Mouse (Mus musculus) ES-E14 (cell line): ENCODE measurements around the gene Pdzd2.

ENCODE experiments used
- HCFC1 ChIP-seq: IDR thresholded peaks from 2 replicates; pipeline ENCODE4 v1.6.1; 2012; ENCODE audit warnings: low read length, inconsistent platforms, borderline replicate concordance; ENCODE audit not compliant: insufficient read depth
- ZC3H11A ChIP-seq: IDR thresholded peaks from 2 replicates; pipeline ENCODE4 v1.6.1; 2012; ENCODE audit warnings: low read depth, mild to moderate bottlenecking, inconsistent platforms, low read length, borderline replicate concordance
- ZNF384 ChIP-seq: IDR thresholded peaks from 2 replicates; pipeline ENCODE4 v1.6.1; 2012; ENCODE audit warnings: low read depth, low read length, inconsistent platforms

DNA sequence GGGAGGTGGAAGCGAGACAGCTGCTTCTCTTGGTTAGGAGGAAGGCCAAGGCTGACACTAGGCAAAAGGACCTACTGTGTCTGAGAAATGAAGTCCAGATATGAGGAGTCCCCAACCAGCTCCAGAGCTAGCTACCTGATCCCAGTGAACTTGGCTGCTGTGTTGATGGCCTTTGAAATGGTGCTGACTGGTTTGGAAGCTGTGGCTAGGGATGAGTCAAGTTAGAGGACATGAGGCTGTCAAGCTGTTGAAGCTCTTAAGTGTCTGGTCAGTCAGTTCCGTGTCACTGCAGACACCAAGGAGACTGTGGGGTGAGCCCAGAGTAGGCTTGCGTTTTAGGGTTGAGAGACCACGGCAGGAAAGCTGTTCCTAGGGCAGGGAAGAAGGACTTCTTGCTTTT, 405.3 kb downstream of the Pdzd2 start:
- TF ChIP-seq ZNF384 (no peak), HCFC1 (no peak), ZC3H11A (no peak)
